Mouse (Mus musculus): ENCODE results near the gene 2610021A01Rik. TPM values are rescaled to one million over a fixed set of nuclear protein-coding genes. Genes with fewer than 3 reads are reported as not detected.
"Not testable (repeated sequence)": the region's sequence is repeated elsewhere in the genome, so short reads cannot be mapped to it uniquely, and the experiment has no call there.

2610021A01Rik gene
- polyA plus RNA-seq, 1 experiment from 2014 or later = 4.4 TPM

DNA sequence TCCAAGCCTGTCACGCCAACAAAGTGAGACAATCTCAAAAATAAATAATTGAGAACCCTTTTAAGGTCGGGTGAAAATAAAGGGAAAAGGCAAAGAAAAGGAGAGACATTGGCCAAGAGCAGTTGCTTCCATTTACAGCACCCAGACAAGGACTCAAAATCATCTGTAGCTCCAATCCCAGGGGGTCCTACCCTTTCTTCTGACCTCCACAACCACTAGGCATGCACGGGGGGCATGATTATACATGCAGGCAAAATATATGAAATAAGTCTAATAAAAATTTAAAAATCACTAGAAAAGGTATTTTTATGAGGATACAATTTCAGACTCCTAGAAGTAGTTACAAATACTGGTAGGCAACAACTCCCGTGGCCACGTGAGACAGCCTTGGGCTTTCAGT, 415 bp upstream of the 2610021A01Rik start:
- peak overlapping the region; percentile 63 for H3K4me3 ChIP-seq (ENCODE audit: low read depth, low read length)
- H3K4me1 ChIP-seq (replicated peaks; ENCODE audit: control insufficient read depth, insufficient read depth, low read length) = no peaks in the 10 kb centered on the region
- peak overlapping the region; percentile 77 for H3K4me2 ChIP-seq (replicated peaks; ENCODE audit: low read depth)
- 41% methylated on average over 5 of the region's 5 CpGs for WGBS
- no peak for TF ChIP-seq CTCF (IDR thresholded peaks at IDR 0.05; ENCODE audit: low read depth)
- H3K27me3 ChIP-seq (replicated peaks; ENCODE audit: control insufficient read depth, insufficient read depth, low read length) = no peaks in the 10 kb centered on the region
- H3K36me3 ChIP-seq (ENCODE audit: control insufficient read depth, insufficient read depth) = no peaks in the 10 kb centered on the region
- ATAC-seq = no peak
- peak overlapping the region; percentile 60 for H3K9ac ChIP-seq (ENCODE audit: low read depth, low read length)
- H3K27ac ChIP-seq (ENCODE audit: low read depth, low read length) = no peak overlapping the region
- no peaks in the 10 kb centered on the region for H3K9me3 ChIP-seq (ENCODE audit: control insufficient read depth)

- TF ChIP-seq CTCF (IDR thresholded peaks at IDR 0.05; ENCODE audit: low read depth) = peak; percentile 58
- H3K9ac ChIP-seq (ENCODE audit: low read depth, low read length) = peak overlapping the region; percentile 60
- H3K4me1 ChIP-seq (replicated peaks; ENCODE audit: control insufficient read depth, insufficient read depth, low read length) = no peaks in the 10 kb centered on the region
- ATAC-seq = no peak
- H3K27ac ChIP-seq (ENCODE audit: low read depth, low read length) = peak overlapping the region; percentile 73
- H3K4me2 ChIP-seq (replicated peaks; ENCODE audit: low read depth) = peak overlapping the region; percentile 77
- no peaks in the 10 kb centered on the region for H3K36me3 ChIP-seq (ENCODE audit: control insufficient read depth, insufficient read depth)
- H3K9me3 ChIP-seq (ENCODE audit: control insufficient read depth) = no peaks in the 10 kb centered on the region
- WGBS = 12% methylated on average over 3 of the region's 3 CpGs
- no peaks in the 10 kb centered on the region for H3K27me3 ChIP-seq (replicated peaks; ENCODE audit: control insufficient read depth, insufficient read depth, low read length)
- peak overlapping the region; percentile 63 for H3K4me3 ChIP-seq (ENCODE audit: low read depth, low read length)
Measured at GRCm38 (mm10) chr7:41599932-41600548, 1.0 kb downstream of the 2610021A01Rik start.

DNA sequence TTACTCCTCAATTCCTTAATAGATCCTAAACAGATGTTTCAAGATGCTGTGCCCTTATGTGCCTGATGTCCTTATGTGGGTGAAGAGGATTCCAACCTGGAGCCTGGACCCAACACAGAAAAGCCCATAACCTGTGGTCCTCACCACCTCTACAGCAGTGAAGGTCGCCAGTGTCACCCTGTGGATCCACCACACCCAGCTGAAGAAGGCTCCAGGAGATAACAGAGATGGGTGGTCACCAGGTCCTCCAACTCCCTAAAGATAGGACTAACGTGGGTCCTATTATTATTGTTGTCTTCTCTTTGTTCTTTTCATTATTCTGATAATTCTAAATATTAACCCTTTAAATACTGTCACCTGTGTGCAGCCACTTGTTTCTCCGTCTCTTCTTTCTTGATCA, 12.6 kb downstream of the 2610021A01Rik start:
- ATAC-seq = no peak
- peaks cover 40% of the 10 kb centered on the region for H3K36me3 ChIP-seq (ENCODE audit: control insufficient read depth, insufficient read depth)
- no peaks in the 10 kb centered on the region for H3K9me3 ChIP-seq (ENCODE audit: control insufficient read depth)
- H3K4me2 ChIP-seq (replicated peaks; ENCODE audit: low read depth) = no peak overlapping the region
- H3K9ac ChIP-seq (ENCODE audit: low read depth, low read length) = no peak overlapping the region
- no peak overlapping the region for H3K27ac ChIP-seq (ENCODE audit: low read depth, low read length)
- TF ChIP-seq CTCF (IDR thresholded peaks at IDR 0.05; ENCODE audit: low read depth) = no peak
- no peaks in the 10 kb centered on the region for H3K4me1 ChIP-seq (replicated peaks; ENCODE audit: control insufficient read depth, insufficient read depth, low read length)
- no peak overlapping the region for H3K4me3 ChIP-seq (ENCODE audit: low read depth, low read length)
- H3K27me3 ChIP-seq (replicated peaks; ENCODE audit: control insufficient read depth, insufficient read depth, low read length) = no peaks in the 10 kb centered on the region
- WGBS = 81% methylated on average over 3 of the region's 3 CpGs

- peak overlapping the region; percentile 15; the same call in 1 of the 2 replicates for H3K27ac ChIP-seq (ENCODE audit: low read depth, low read length)
- peak; percentile 90 for ATAC-seq
- H3K9ac ChIP-seq (ENCODE audit: low read depth, low read length); H3K4me1 ChIP-seq (replicated peaks; ENCODE audit: control insufficient read depth, insufficient read depth, low read length); H3K9me3 ChIP-seq (ENCODE audit: control insufficient read depth); H3K4me2 ChIP-seq (replicated peaks; ENCODE audit: low read depth); H3K27me3 ChIP-seq (replicated peaks; ENCODE audit: control insufficient read depth, insufficient read depth, low read length); H3K4me3 ChIP-seq (ENCODE audit: low read depth, low read length): not testable (repeated sequence)
- peaks cover 34% of the 10 kb centered on the region for H3K36me3 ChIP-seq (ENCODE audit: control insufficient read depth, insufficient read depth)
- 50% methylated on average over 1 of the region's 1 CpGs for WGBS
Measured at GRCm38 (mm10) chr7:41616241-41616640, 17.2 kb downstream of the 2610021A01Rik start.

GRCm38 (mm10) chr7:41632409-41633220, 33.6 kb downstream of the 2610021A01Rik start, which contains the start of gene Zfp788:
TSS of gene Zfp788 (plus strand) at chr7:41633203.
- under 1% methylated on average over 27 of the region's 27 CpGs for WGBS
- Histone ChIP-seq H3K27me3 (replicated peaks; ENCODE audit: control insufficient read depth, insufficient read depth, low read length) (no peaks in the 10 kb centered on the region), H3K9ac (ENCODE audit: low read depth, low read length) (peak within 1 kb of the TSS; percentile 54), H3K4me1 (replicated peaks; ENCODE audit: control insufficient read depth, insufficient read depth, low read length) (no peaks in the 10 kb centered on the region), H3K36me3 (ENCODE audit: control insufficient read depth, insufficient read depth) (peaks cover 10% of the 10 kb centered on the region), H3K9me3 (ENCODE audit: control insufficient read depth) (no peaks in the 10 kb centered on the region), H3K27ac (ENCODE audit: low read depth, low read length) (peak within 1 kb of the TSS; percentile 82), H3K4me2 (replicated peaks; ENCODE audit: low read depth) (peak within 1 kb of the TSS; percentile 80), H3K4me3 (ENCODE audit: low read depth, low read length) (peak within 1 kb of the TSS; percentile 59)
- peak; percentile 93 for TF ChIP-seq CTCF (IDR thresholded peaks at IDR 0.05; ENCODE audit: low read depth)
- peak; percentile 98 for ATAC-seq

GRCm38 (mm10) chr7:41633221-41633984, 34.4 kb downstream of the 2610021A01Rik start:
- no peaks in the 10 kb centered on the region for H3K9me3 ChIP-seq (ENCODE audit: control insufficient read depth)
- TF ChIP-seq CTCF (IDR thresholded peaks at IDR 0.05; ENCODE audit: low read depth) = no peak
- peak overlapping the region; percentile 59 for H3K4me3 ChIP-seq (ENCODE audit: low read depth, low read length)
- peak overlapping the region; percentile 54 for H3K9ac ChIP-seq (ENCODE audit: low read depth, low read length)
- no peaks in the 10 kb centered on the region for H3K4me1 ChIP-seq (replicated peaks; ENCODE audit: control insufficient read depth, insufficient read depth, low read length)
- H3K27me3 ChIP-seq (replicated peaks; ENCODE audit: control insufficient read depth, insufficient read depth, low read length) = no peaks in the 10 kb centered on the region
- H3K4me2 ChIP-seq (replicated peaks; ENCODE audit: low read depth) = peak overlapping the region; percentile 80
- ATAC-seq = peak; percentile 99
- peak overlapping the region; percentile 82 for H3K27ac ChIP-seq (ENCODE audit: low read depth, low read length)
- WGBS = under 1% methylated on average over 24 of the region's 26 CpGs
- H3K36me3 ChIP-seq (ENCODE audit: control insufficient read depth, insufficient read depth) = peaks cover 11% of the 10 kb centered on the region

GRCm38 (mm10) chr7:41674326-41674725, 75.3 kb downstream of the 2610021A01Rik start:
- H3K9ac ChIP-seq (ENCODE audit: low read depth, low read length); ATAC-seq; H3K4me1 ChIP-seq (replicated peaks; ENCODE audit: control insufficient read depth, insufficient read depth, low read length); H3K27me3 ChIP-seq (replicated peaks; ENCODE audit: control insufficient read depth, insufficient read depth, low read length); H3K36me3 ChIP-seq (ENCODE audit: control insufficient read depth, insufficient read depth); H3K4me2 ChIP-seq (replicated peaks; ENCODE audit: low read depth); H3K4me3 ChIP-seq (ENCODE audit: low read depth, low read length); H3K9me3 ChIP-seq (ENCODE audit: control insufficient read depth); H3K27ac ChIP-seq (ENCODE audit: low read depth, low read length): not testable (repeated sequence)
- 70% methylated on average over 1 of the region's 1 CpGs for WGBS

All from intestine, postnatal 0 days (tissue).